Comparison of ENCODE assay signal across 18 mouse cellular contexts in the genomic region with DNA sequence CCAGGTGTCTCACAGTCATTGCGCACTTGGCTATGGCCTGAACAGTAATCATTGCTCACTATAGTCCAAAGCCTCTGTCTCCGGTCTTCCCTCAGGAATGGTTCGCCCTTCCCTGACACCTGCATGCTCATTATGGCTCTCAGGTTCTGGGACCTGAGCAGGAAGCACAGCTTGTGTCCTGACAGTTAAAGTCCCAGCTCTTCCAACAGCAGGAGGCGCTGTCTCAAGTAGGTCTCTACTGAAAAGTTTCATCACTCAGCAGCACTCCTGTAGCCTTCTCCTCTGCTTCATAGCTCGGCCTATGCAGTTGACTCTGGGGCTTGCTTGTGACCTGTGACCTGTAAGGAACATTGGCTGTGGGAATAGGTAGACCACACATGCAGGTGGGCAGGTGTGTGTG. TPM values are rescaled to one million over a fixed set of nuclear protein-coding genes. Genes with fewer than 3 reads are reported as not detected.
DNase-seq lines count a peak whose midpoint lies in the region; ATAC-seq and TF ChIP-seq lines count a peak whose summit lies in the region.
"Had no signal": no experiment of that assay in that cellular context is flagged by ENCODE, and none has a peak within 500 bp of the region (broad histone marks: within the 10 kb centered on the region; RNA-seq: fewer than 3 reads in every experiment).

No protein-coding gene starts in this region.

- peaks cover 27% of the 10 kb centered on the region; the same call in 1 of the 2 replicates for H3K79me2 ChIP-seq in liver, adult 2 months (ENCODE audit: control insufficient read depth, insufficient read depth, low read length)

- H3K36me3 ChIP-seq in liver, adult 2 months (ENCODE audit: control insufficient read depth, insufficient read depth, low read length), result no peaks in the 10 kb centered on the region
- H3K36me3 ChIP-seq in ES-Bruce4 (ENCODE audit: control insufficient read depth, insufficient read depth, low read length, poor library complexity, severe bottlenecking), result no peaks in the 10 kb centered on the region
- H3K36me3 ChIP-seq in small intestine, adult 2 months (ENCODE audit: control insufficient read depth, insufficient read depth, low read length), result 0 out of 2 replicates have a peak, but pooled peaks cover 1% of the 10 kb centered on the region
- H3K36me3 ChIP-seq: heart, embryonic 13.5 days; hindbrain, embryonic 13.5 days; kidney, embryonic 15.5 days; liver, embryonic 15.5 days; midbrain, embryonic 10.5 days; neural tube, embryonic 12.5 days; stomach, embryonic 15.5 days had no signal

- peaks cover 45% of the 10 kb centered on the region for H3K4me1 ChIP-seq in liver, adult 2 months (ENCODE audit: control insufficient read depth, insufficient read depth, low read length)
- H3K4me1 ChIP-seq in ES-Bruce4 (ENCODE audit: control insufficient read depth, insufficient read depth, low read length), result peaks cover 23% of the 10 kb centered on the region
- peaks cover 35% of the 10 kb centered on the region for H3K4me1 ChIP-seq in small intestine, adult 2 months (ENCODE audit: control insufficient read depth, insufficient read depth, insufficient read length, low read length)

- TF ChIP-seq POLR2A in liver, adult 2 months (IDR thresholded peaks at IDR 0.05; ENCODE audit: extremely low read depth, insufficient read depth, low read length), result no peak
- no peak for TF ChIP-seq POLR2A in ES-Bruce4 (IDR thresholded peaks at IDR 0.05; ENCODE audit: insufficient read depth, low read length)
- TF ChIP-seq POLR2A in small intestine, adult 2 months (IDR thresholded peaks at IDR 0.05; ENCODE audit: low read depth, low read length), result no peak

- no peak overlapping the region for H3K4me3 ChIP-seq in liver, adult 2 months (ENCODE audit: insufficient read depth, low read depth, low read length)
- H3K4me3 ChIP-seq in ES-Bruce4 (ENCODE audit: low read depth, low read length), result no peak overlapping the region
- no peak overlapping the region for H3K4me3 ChIP-seq in small intestine, adult 2 months (ENCODE audit: low read depth, low read length)
- H3K4me3 ChIP-seq: heart, embryonic 13.5 days; hindbrain, embryonic 13.5 days; kidney, embryonic 15.5 days; liver, embryonic 15.5 days; midbrain, embryonic 10.5 days; neural tube, embryonic 12.5 days; stomach, embryonic 15.5 days had no signal

- WGBS in liver, adult 2 months, result 88% methylated on average over 5 of the region's 5 CpGs
- 93% methylated on average over 5 of the region's 5 CpGs for WGBS in small intestine, adult 2 months

- no peaks in the 10 kb centered on the region for H3K9me3 ChIP-seq in ES-Bruce4 (replicated peaks; ENCODE audit: control insufficient read depth, insufficient read depth, low read length, poor library complexity, severe bottlenecking)
- H3K9me3 ChIP-seq: heart, embryonic 13.5 days; hindbrain, embryonic 13.5 days; kidney, embryonic 15.5 days; liver, embryonic 15.5 days; midbrain, embryonic 10.5 days; neural tube, embryonic 12.5 days; stomach, embryonic 15.5 days had no signal

- DNase-seq in liver, adult 2 months (ENCODE audit: extremely low read depth, low read depth, low spot score), result no peak
- DNase-seq in liver, result no peak
- peak; percentile 57 to 62 for DNase-seq in B cell, adult 2 months
- DNase-seq in cerebellum, postnatal 25 days, result no peak
- no peak for DNase-seq in adrenal gland, adult 2 months
- DNase-seq: adrenal gland, postnatal 36 days; cerebellum, adult 8-10 months had no signal

- ATAC-seq in cerebellum, adult (ENCODE audit: insufficient number of reproducible peaks, low FRiP score, low TSS enrichment), result no peak
- ATAC-seq: Patski had no signal

- no peak overlapping the region; the same call in 1 of the 2 replicates for H3K27ac ChIP-seq in liver, adult 2 months (replicated peaks; ENCODE audit: insufficient read depth, low read depth, low read length)
- H3K27ac ChIP-seq in ES-Bruce4 (ENCODE audit: insufficient read depth, low read length), result no peak overlapping the region
- H3K27ac ChIP-seq in small intestine, adult 2 months (ENCODE audit: insufficient read depth, low read depth, low read length), result no peak overlapping the region
- H3K27ac ChIP-seq: hindbrain, embryonic 13.5 days; kidney, embryonic 15.5 days; liver, embryonic 15.5 days; midbrain, embryonic 10.5 days; neural tube, embryonic 12.5 days; stomach, embryonic 15.5 days had no signal

- H3K27me3 ChIP-seq in liver, adult 2 months (ENCODE audit: control insufficient read depth, insufficient read depth, low read length), result no peaks in the 10 kb centered on the region
- no peaks in the 10 kb centered on the region for H3K27me3 ChIP-seq in ES-Bruce4 (ENCODE audit: control insufficient read depth, insufficient read depth, low read length, poor library complexity, severe bottlenecking)
- H3K27me3 ChIP-seq in small intestine, adult 2 months (ENCODE audit: control insufficient read depth, insufficient read depth, low read length), result no peaks in the 10 kb centered on the region
- H3K27me3 ChIP-seq: heart, embryonic 13.5 days; hindbrain, embryonic 13.5 days; kidney, embryonic 15.5 days; liver, embryonic 15.5 days; neural tube, embryonic 12.5 days; Patski; stomach, embryonic 15.5 days had no signal

- TF ChIP-seq CTCF in liver, adult 2 months (IDR thresholded peaks at IDR 0.05; ENCODE audit: low read depth, low read length), result peak; percentile 27; the same call in 1 of the 2 replicates
- TF ChIP-seq CTCF in ES-Bruce4 (IDR thresholded peaks at IDR 0.05; ENCODE audit: low read depth, low read length), result peak; percentile 62
- TF ChIP-seq CTCF in small intestine, adult 2 months (IDR thresholded peaks at IDR 0.05; ENCODE audit: extremely low read depth, insufficient read length, insufficient replicate concordance, low read depth, low read length), result peak; percentile 34; the same call in 1 of the 2 replicates

- no peak overlapping the region for H3K9ac ChIP-seq in liver, adult 2 months (ENCODE audit: low read depth, low read length)
- H3K9ac ChIP-seq in ES-Bruce4 (ENCODE audit: low read depth, poor library complexity, severe bottlenecking), result no peak overlapping the region
- H3K9ac ChIP-seq: hindbrain, embryonic 13.5 days; kidney, embryonic 15.5 days; liver, embryonic 15.5 days; stomach, embryonic 15.5 days had no signal

- TF ChIP-seq EP300 in ES-Bruce4 (IDR thresholded peaks at IDR 0.05; ENCODE audit: insufficient read depth, low read depth, low read length), result no peak

RNA-seq across cellular contexts. Expression of a gene that starts 45.9 kb away (rescaled TPM):
- total RNA-seq in liver, adult 2 months (2014; rRNA removed), result 11.8 and 16.8 TPM in 2 replicates
- polyA plus RNA-seq in liver, adult 2 months (2012; rRNA removed), result 24.9 and 25.3 TPM in 2 replicates
- polyA plus RNA-seq in ES-Bruce4 (2011; ENCODE audit: insufficient read depth, insufficient read length, low read depth, missing spikeins), result 35.0 and 37.0 TPM in 2 replicates
- polyA plus RNA-seq in small intestine, adult 2 months (2012; rRNA removed), result 15.5 and 25.1 TPM in 2 replicates
- 10 to 100 TPM; 46.2 to 48.2 TPM for total RNA-seq in adrenal gland, adult 2 months (2021)
- 44.1 and 50.9 TPM in 2 replicates for polyA plus RNA-seq in adrenal gland, adult 2 months (2012; rRNA removed)

Comparison
In these comparisons a context has a peak if more than half of its experiments do, and no peak if none do; other contexts are left out.
1. DNase-seq: peak in B cell, adult 2 months (2 of 2); none in liver, adult 2 months (single experiment), liver (single experiment), cerebellum, postnatal 25 days (0 of 2) and adrenal gland, adult 2 months (single experiment).
2. Peak in every context shown above with its lines, with median percentiles within 50 percentile points of each other: CTCF ChIP-seq.